Mouse (Mus musculus): Measurements from ENCODE around the gene Pelo.
A peak's percentile ranks its signal among the peaks of the same experiment; 100 is the strongest.

The Pelo gene

GRCm38 (mm10) chr13:115090069-115090976, at the start of gene Pelo:
TSS of gene Pelo (minus strand) at chr13:115090186.
- DNase-seq: peak; percentile 100

DNA sequence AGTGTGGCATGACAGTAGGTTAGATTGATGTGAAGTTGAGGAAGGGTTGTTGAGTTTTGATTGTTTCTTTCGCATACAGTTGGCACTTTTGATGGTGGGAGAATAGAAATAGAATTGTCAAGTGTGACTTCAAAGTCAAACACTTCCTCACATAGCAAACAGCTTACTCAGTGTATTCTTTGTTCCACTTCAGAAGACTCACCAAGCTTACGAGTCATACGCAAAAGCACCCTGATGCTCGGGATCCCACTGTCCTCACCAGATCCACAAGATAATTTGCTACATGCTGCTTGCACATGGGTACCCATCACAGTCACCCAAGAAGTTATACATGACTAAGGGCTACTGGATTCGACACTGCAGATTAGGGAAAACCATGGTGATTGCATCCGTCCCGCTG, 48.5 kb upstream of the Pelo start:
- no peak for DNase-seq

DNA sequence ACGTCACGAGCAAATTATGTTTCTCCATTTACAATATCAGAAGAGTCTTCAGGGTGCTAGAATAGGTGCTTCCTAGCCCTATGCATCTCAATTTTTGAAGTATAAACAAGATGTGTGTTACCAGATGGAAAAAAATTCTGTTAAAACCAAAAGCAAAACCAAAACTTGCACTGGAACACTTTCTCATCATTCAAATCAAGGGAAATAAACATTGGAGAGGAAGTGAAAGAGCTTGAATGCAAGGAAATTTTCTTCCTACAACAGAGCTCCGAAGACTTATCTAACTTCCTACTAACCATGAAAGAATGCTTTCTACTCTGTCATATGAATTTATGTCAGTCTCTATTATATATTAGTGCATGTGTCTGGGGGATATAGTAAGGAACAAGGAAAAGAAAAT, 46.8 kb upstream of the Pelo start:
- no peak for DNase-seq

- DNase-seq: no peak
Measured at GRCm38 (mm10) chr13:115132435-115132834, 42.4 kb upstream of the Pelo start.

- DNase-seq: no peak
Measured at GRCm38 (mm10) chr13:115131381-115131780, 41.4 kb upstream of the Pelo start.

DNA sequence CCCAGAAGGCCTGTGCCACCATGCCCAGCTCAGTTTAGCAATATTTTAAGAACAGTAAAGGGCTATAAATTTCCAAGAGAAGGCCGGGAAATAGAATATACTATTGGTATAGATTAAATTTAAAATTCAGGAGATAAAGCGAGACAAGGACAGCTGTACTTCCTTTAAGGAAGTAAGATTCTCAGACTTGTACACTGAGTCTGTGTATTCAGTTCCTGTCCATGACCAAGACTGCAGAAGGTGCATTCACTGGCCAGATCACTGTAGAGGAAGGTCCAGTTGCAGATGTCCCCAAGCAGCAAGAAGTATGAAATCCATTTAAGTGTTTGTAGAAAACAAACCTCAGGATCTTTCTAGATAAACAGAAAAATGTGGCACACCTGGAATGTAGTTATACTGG, 40.0 kb upstream of the Pelo start:
- DNase-seq: no peak

- DNase-seq: no peak
Measured at GRCm38 (mm10) chr13:115127826-115128225, 37.8 kb upstream of the Pelo start.

- DNase-seq: no peak
Measured at GRCm38 (mm10) chr13:115126534-115126933, 36.5 kb upstream of the Pelo start.

- DNase-seq: peak; percentile 92
Measured at GRCm38 (mm10) chr13:115125130-115125529, 35.1 kb upstream of the Pelo start.

GRCm38 (mm10) chr13:115124521-115124920, 34.5 kb upstream of the Pelo start:
- DNase-seq: no peak

GRCm38 (mm10) chr13:115118756-115119155, 28.8 kb upstream of the Pelo start:
- DNase-seq: peak; percentile 96

DNA sequence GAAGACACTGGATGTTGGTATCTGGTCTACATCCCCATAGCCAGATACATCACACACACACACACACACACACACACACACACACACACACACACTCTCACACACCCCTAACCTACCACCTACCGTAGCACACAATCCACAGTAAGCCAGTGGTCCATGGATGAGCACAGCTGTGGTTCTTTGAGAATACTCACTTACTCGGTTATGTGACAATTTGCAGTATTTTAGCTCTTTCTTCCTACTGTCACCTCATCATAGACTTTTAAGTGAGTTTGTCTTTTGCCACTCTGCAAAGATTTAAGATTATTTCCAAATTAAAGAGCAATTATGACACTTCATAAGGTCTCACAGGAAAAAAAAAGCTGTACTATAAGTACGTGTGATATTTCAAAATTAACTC, 28.2 kb upstream of the Pelo start:
- no peak for DNase-seq

GRCm38 (mm10) chr13:115116930-115117621, 27.1 kb upstream of the Pelo start:
- no peak for DNase-seq

DNA sequence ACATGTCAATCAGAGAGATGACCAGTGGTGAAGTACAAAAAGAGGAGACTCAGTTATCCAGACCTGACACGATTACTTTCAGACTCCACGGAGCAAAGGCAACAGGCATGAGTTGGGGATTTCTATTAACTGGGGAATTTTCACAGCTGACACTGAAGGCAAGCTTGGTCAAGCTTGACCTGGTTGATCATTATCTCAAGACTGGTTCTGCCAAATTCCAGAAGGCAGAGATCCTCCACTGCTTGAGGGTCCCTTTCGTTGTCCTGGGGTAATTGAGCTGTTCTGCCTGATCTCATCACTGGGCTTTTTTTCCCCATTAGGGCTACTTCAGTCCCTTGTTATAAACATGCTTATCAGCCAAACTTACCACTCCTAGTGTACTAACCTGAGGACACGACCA, 19.6 kb upstream of the Pelo start:
- DNase-seq: no peak

DNA sequence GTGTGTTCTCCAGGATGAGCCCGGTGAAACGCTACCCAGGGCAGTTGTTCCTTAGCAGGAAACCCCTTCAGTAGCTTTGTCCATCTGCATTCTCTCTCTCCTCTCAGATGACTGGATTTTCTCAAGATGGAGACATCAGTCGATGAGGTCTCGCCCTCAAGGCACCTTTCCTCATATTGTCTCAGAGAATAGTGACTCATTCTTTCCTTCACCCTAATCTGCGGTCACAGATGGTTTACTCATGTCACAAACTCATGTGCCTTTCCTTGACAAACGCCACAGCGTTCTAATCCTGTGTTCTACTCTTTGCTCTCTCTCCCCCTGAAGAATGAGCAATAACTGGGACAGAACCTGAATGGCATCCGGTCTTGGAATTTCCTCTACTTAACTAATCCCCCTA, 17.4 kb upstream of the Pelo start:
- DNase-seq: peak; percentile 85

GRCm38 (mm10) chr13:115106183-115106582, 16.2 kb upstream of the Pelo start:
- DNase-seq: peak; percentile 97

DNA sequence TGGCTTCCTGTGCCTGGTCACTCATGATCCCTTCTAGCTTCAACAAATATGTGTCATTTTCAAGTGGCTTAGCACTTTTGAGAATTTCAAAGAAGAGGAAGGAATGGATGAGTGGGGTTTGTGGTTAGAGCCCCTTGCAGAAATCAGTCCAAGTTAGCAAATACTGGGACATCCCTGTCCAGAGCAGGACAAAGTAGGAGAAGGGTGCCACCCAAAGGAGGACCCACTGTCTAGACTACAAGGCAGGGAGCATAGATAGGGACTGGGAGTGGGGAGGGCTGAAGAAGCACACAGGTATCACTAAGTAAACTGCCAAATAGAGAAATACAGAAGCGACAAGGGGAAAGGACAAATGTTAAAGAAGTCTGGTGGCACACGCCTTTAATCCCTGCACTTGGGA, 12.8 kb upstream of the Pelo start:
- DNase-seq: peak; percentile 83

DNA sequence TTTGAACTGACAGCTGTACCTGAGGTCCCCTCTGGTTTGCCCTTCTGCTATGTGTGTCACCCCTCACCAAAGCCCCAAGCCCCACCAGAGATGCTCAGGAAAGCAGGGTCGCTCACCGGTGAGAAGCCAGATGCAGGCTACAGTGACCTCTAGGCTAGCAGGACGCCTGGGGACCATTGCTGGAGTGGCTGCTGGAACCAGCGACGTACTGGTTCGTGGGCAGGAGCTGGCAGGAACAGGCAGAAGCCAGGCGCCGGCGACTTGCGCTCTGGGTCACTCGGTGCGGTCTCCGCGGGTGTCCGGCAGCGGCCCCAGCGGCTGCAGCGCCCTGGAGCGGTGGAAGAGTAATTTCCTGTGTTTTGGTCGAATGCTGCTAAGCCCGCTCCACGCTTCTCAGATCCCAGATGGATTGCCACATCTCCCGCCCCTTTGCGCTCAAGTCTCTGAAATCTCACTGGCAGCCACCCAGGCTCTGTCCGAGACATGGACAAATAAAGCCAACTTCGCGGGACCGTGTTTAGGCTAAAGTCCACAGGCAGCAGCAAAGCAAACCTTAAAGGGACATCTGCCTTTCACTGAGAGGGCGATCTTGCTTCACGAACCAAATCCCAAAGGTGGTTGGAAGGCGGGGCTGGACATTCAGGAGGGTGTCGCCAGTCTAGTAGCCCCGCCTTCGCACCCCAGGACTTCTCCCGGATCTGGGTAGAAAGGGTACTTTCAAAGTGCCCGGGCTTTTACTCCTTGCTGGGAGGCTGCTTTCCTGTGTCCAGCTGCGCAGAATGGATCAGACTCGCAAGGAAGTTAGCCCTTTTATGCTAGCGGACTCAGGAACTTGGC, 11.6 kb upstream of the Pelo start, which contains the start of the genes Gm49395 and Itga1:
Gene Gm49395 (minus strand): TSS at position 567 of the 837 bp plus-strand sequence.
Gene Itga1 (minus strand): TSS at position 610 of the 837 bp plus-strand sequence.
- DNase-seq: peak; percentile 99

DNA sequence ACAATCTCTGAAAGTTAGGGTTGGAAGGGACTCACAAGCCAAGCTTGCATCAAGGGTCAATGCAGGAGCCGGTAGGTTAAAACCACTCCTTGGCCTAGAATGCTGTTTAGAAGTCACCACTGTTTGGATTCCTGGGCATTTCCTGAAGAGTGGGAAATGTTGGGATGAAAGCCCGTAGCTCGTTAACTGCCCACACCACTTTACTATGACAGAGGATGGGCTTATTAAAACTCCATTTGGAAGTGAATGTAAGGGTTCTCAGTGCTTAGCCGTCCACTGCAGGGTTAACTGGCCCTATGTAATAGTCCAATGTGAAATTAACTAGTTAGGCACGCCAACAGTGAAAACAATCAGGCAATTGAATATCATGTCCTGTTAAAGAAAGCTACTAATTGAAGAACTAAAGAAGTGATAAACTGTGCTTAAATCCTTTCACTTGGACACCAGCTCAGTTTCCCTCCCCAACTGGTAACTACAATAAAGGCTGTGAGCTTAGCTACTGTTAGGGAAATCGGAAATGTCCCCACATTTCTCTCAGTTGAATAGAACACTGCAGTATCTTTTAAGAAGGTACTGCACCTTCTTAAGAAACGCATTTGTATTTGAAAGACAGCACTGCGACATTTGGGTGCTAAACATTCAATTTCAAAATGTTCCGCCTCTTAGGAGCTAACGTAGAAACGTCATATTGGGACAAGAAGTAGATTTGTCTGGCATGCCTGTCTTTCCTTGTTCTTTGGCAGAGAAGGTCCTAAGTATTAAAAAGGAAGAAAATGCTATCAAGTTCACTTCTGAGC, 10.6 kb upstream of the Pelo start:
- peak; percentile 67 for DNase-seq

DNA sequence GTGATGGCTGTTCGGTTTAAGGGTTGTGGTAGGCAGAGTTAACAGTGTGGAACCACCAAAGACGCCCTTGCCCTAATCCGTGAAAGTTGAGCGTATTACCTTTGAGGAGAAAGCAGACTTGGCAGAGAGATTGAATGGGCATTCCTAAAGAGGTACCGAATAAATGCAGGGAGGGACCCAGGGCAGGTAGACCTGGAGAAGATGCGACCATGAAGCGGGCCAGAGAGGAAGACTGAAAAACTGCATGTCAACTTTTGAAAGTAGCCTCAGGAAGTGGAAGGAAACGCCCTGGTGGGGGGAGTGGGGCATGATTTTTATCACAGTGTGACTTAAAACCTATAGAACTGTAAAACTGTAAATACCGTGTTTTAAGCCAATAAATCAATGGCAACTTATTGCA, 9.4 kb upstream of the Pelo start:
- DNase-seq: peak; percentile 91

DNA sequence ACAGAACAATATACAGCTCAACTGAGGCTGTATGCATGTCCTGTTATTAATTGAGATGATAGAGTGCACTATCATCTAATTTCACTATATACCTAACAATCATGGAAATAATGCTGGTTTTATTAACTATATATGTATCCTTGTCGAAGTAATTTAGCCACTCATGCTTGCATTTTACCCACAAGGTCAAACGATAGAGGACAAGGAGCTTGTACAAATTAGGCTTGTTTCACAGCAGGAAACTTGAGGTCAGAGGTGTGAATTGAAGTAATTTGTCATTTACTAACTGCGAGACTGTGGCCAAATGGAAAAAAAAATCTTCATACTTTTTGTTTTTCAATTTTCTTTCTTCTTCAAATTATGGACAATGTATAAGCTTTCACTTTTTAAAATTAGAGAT, 8.2 kb upstream of the Pelo start:
- no peak for DNase-seq

- peak; percentile 64 for DNase-seq
Measured at GRCm38 (mm10) chr13:115096965-115097364, 7.0 kb upstream of the Pelo start.

All from heart, adult 11 months (tissue).